Comparison of ENCODE assay signal across 19 mouse cellular contexts in genomic region chr6:55902329-55902605, GRCm38 (mm10).
DNase-seq lines count a peak whose midpoint lies in the region; ATAC-seq and TF ChIP-seq lines count a peak whose summit lies in the region.
"Had no signal": no experiment of that assay in that cellular context is flagged by ENCODE, and none has a peak within 500 bp of the region (broad histone marks: within the 10 kb centered on the region; RNA-seq: fewer than 3 reads in every experiment).

No protein-coding gene starts in this region.

- no peak for DNase-seq in forebrain, embryonic 10.5 days (ENCODE audit: extremely low spot score, low spot score)
- no peak for DNase-seq in forebrain, postnatal 0 days
- DNase-seq in forebrain, embryonic 11.5 days (ENCODE audit: low spot score) = no peak
- DNase-seq: adrenal gland, adult 2 months; adrenal gland, postnatal 10 days; adrenal gland, postnatal 25 days; cerebellum, adult 11 months; cerebellum, adult 18-20 months; cerebellum, adult 8-10 months; cerebellum, adult 9-11 months; cerebellum, postnatal 14 days; cerebellum, postnatal 36 days; embryo, embryonic 11 days had no signal

- WGBS in forebrain, embryonic 13.5 days = 30% methylated on average over 1 of the region's 1 CpGs
- 64% methylated on average over 1 of the region's 1 CpGs for WGBS in forebrain, embryonic 10.5 days
- 14% methylated on average over 1 of the region's 1 CpGs for WGBS in forebrain, postnatal 0 days
- WGBS in forebrain, embryonic 11.5 days = 33% methylated on average over 1 of the region's 1 CpGs
- 59% methylated on average over 1 of the region's 1 CpGs for WGBS in midbrain, embryonic 12.5 days
- WGBS in midbrain, embryonic 16.5 days = 63% methylated on average over 1 of the region's 1 CpGs

- no peaks in the 10 kb centered on the region for H3K9me3 ChIP-seq in forebrain, embryonic 13.5 days (replicated peaks)
- no peaks in the 10 kb centered on the region for H3K9me3 ChIP-seq in forebrain, embryonic 10.5 days
- no peaks in the 10 kb centered on the region for H3K9me3 ChIP-seq in forebrain, postnatal 0 days (ENCODE audit: low read length)
- H3K9me3 ChIP-seq in forebrain, embryonic 11.5 days (ENCODE audit: control insufficient read depth, low read length) = no peaks in the 10 kb centered on the region
- no peaks in the 10 kb centered on the region for H3K9me3 ChIP-seq in midbrain, embryonic 12.5 days
- no peaks in the 10 kb centered on the region for H3K9me3 ChIP-seq in midbrain, embryonic 16.5 days (replicated peaks; ENCODE audit: control insufficient read depth, low read length, poor library complexity, severe bottlenecking)
- H3K9me3 ChIP-seq: embryonic facial prominence, embryonic 13.5 days; embryonic facial prominence, embryonic 15.5 days had no signal

- peak; percentile 88 for ATAC-seq in forebrain, embryonic 13.5 days
- peak; percentile 47; the same call in 1 of the 2 replicates for ATAC-seq in forebrain, postnatal 0 days
- ATAC-seq in forebrain, embryonic 11.5 days (replicated peaks; ENCODE audit: low FRiP score) = no peak; the same call in 1 of the 2 replicates
- 0 out of 2 replicates have a peak, but pooled peaks have one; percentile 44 for ATAC-seq in midbrain, embryonic 12.5 days (ENCODE audit: low FRiP score, low read depth)
- ATAC-seq in midbrain, embryonic 16.5 days = no peak

- no peak overlapping the region for H3K4me3 ChIP-seq in forebrain, embryonic 13.5 days
- H3K4me3 ChIP-seq in forebrain, embryonic 10.5 days = no peak overlapping the region
- H3K4me3 ChIP-seq in forebrain, postnatal 0 days (ENCODE audit: low read depth, low read length) = no peak overlapping the region
- no peak overlapping the region for H3K4me3 ChIP-seq in forebrain, embryonic 11.5 days (ENCODE audit: low read depth, low read length)
- H3K4me3 ChIP-seq in midbrain, embryonic 12.5 days = no peak overlapping the region
- H3K4me3 ChIP-seq in midbrain, embryonic 16.5 days (ENCODE audit: low read depth, low read length) = no peak overlapping the region
- H3K4me3 ChIP-seq: embryonic facial prominence, embryonic 13.5 days; embryonic facial prominence, embryonic 15.5 days; erythroblast, embryonic 14.5 days had no signal

- no peak overlapping the region for H3K9ac ChIP-seq in forebrain, embryonic 13.5 days
- no peak overlapping the region for H3K9ac ChIP-seq in forebrain, postnatal 0 days
- no peak overlapping the region for H3K9ac ChIP-seq in forebrain, embryonic 11.5 days (ENCODE audit: low read length)
- no peak overlapping the region for H3K9ac ChIP-seq in midbrain, embryonic 12.5 days (replicated peaks)
- no peak overlapping the region for H3K9ac ChIP-seq in midbrain, embryonic 16.5 days (ENCODE audit: low read depth, low read length)
- H3K9ac ChIP-seq: embryonic facial prominence, embryonic 13.5 days; embryonic facial prominence, embryonic 15.5 days had no signal

- H3K4me1 ChIP-seq in forebrain, embryonic 13.5 days = peaks cover 8% of the 10 kb centered on the region; the same call in 1 of the 2 replicates
- H3K4me1 ChIP-seq in forebrain, embryonic 10.5 days = no peaks in the 10 kb centered on the region
- H3K4me1 ChIP-seq in forebrain, postnatal 0 days (ENCODE audit: insufficient read depth) = no peaks in the 10 kb centered on the region
- H3K4me1 ChIP-seq in forebrain, embryonic 11.5 days (replicated peaks; ENCODE audit: control insufficient read depth, insufficient read depth, low read length) = no peaks in the 10 kb centered on the region
- no peaks in the 10 kb centered on the region for H3K4me1 ChIP-seq in midbrain, embryonic 12.5 days
- H3K4me1 ChIP-seq in midbrain, embryonic 16.5 days (ENCODE audit: control insufficient read depth, insufficient read depth, low read length) = no peaks in the 10 kb centered on the region
- H3K4me1 ChIP-seq: embryonic facial prominence, embryonic 13.5 days; embryonic facial prominence, embryonic 15.5 days had no signal

- peak overlapping the region; percentile 14; the same call in 1 of the 2 replicates for H3K27ac ChIP-seq in forebrain, embryonic 13.5 days
- H3K27ac ChIP-seq in forebrain, embryonic 10.5 days = no peak overlapping the region
- no peak overlapping the region for H3K27ac ChIP-seq in forebrain, postnatal 0 days (ENCODE audit: low read depth, low read length)
- no peak overlapping the region for H3K27ac ChIP-seq in forebrain, embryonic 11.5 days (ENCODE audit: low read depth, low read length)
- no peak overlapping the region for H3K27ac ChIP-seq in midbrain, embryonic 12.5 days (replicated peaks)
- no peak overlapping the region for H3K27ac ChIP-seq in midbrain, embryonic 16.5 days (ENCODE audit: low read length)
- H3K27ac ChIP-seq: embryonic facial prominence, embryonic 13.5 days; embryonic facial prominence, embryonic 15.5 days had no signal

- no peak for TF ChIP-seq CTCF in forebrain, postnatal 0 days (IDR thresholded peaks at IDR 0.05; ENCODE audit: low read depth)

- no peak overlapping the region for H3K4me2 ChIP-seq in forebrain, embryonic 13.5 days
- H3K4me2 ChIP-seq in forebrain, postnatal 0 days (ENCODE audit: low read depth) = no peak overlapping the region
- no peak overlapping the region for H3K4me2 ChIP-seq in forebrain, embryonic 11.5 days (ENCODE audit: low read depth, low read length, severe bottlenecking)
- H3K4me2 ChIP-seq in midbrain, embryonic 12.5 days (replicated peaks) = no peak overlapping the region
- no peak overlapping the region for H3K4me2 ChIP-seq in midbrain, embryonic 16.5 days (ENCODE audit: low read length)
- H3K4me2 ChIP-seq: embryonic facial prominence, embryonic 13.5 days; embryonic facial prominence, embryonic 15.5 days had no signal

- H3K36me3 ChIP-seq in forebrain, embryonic 13.5 days (ENCODE audit: poor library complexity, severe bottlenecking) = no peaks in the 10 kb centered on the region
- H3K36me3 ChIP-seq in forebrain, embryonic 10.5 days (replicated peaks) = no peaks in the 10 kb centered on the region
- no peaks in the 10 kb centered on the region for H3K36me3 ChIP-seq in forebrain, postnatal 0 days (ENCODE audit: insufficient read depth)
- H3K36me3 ChIP-seq in forebrain, embryonic 11.5 days (ENCODE audit: control insufficient read depth, insufficient read depth, low read length) = no peaks in the 10 kb centered on the region
- no peaks in the 10 kb centered on the region for H3K36me3 ChIP-seq in midbrain, embryonic 12.5 days
- no peaks in the 10 kb centered on the region for H3K36me3 ChIP-seq in midbrain, embryonic 16.5 days (ENCODE audit: control insufficient read depth, insufficient read depth, low read length)
- H3K36me3 ChIP-seq: embryonic facial prominence, embryonic 13.5 days; embryonic facial prominence, embryonic 15.5 days had no signal

- no peaks in the 10 kb centered on the region; the same call in 1 of the 2 replicates for H3K27me3 ChIP-seq in forebrain, embryonic 13.5 days
- no peaks in the 10 kb centered on the region for H3K27me3 ChIP-seq in forebrain, embryonic 10.5 days (ENCODE audit: poor library complexity, severe bottlenecking)
- H3K27me3 ChIP-seq in forebrain, postnatal 0 days (ENCODE audit: insufficient read depth, low read length) = no peaks in the 10 kb centered on the region
- no peaks in the 10 kb centered on the region for H3K27me3 ChIP-seq in forebrain, embryonic 11.5 days (ENCODE audit: control insufficient read depth, insufficient read depth, low read length)
- no peaks in the 10 kb centered on the region for H3K27me3 ChIP-seq in midbrain, embryonic 12.5 days
- H3K27me3 ChIP-seq in midbrain, embryonic 16.5 days (ENCODE audit: control insufficient read depth, insufficient read depth, low read depth, low read length) = no peaks in the 10 kb centered on the region
- H3K27me3 ChIP-seq: embryonic facial prominence, embryonic 13.5 days; embryonic facial prominence, embryonic 15.5 days had no signal

Comparison
In these comparisons a context has a peak if more than half of its experiments do, and no peak if none do; other contexts are left out.
1. ATAC-seq: peak in forebrain, embryonic 13.5 days (single experiment), forebrain, postnatal 0 days (single experiment) and midbrain, embryonic 12.5 days (single experiment); none in forebrain, embryonic 11.5 days (single experiment) and midbrain, embryonic 16.5 days (single experiment).